Mouse (Mus musculus) CH12.LX (cell line): ENCODE data around the gene Tubb1. TPM values are rescaled to one million over a fixed set of nuclear protein-coding genes. Genes with fewer than 3 reads are reported as not detected.

Source experiments
- DNase-seq: peaks from one replicate; pipeline ENCODE4 v3.0.0-alpha.2; 2013; ENCODE audit errors: extremely low read depth
- H3K27ac ChIP-seq: 2 replicates; pipeline ENCODE4 v1.5.1; 2012; ENCODE audit warnings: low read depth, mild to moderate bottlenecking, control low read depth, moderate library complexity; ENCODE audit not compliant: insufficient read depth
- H3K27me3 ChIP-seq: replicated peaks from 2 replicates; pipeline ENCODE3; 2012; ENCODE audit warnings: inconsistent platforms
- H3K36me3 ChIP-seq, 2 experiments: replicated peaks in 1 of 2; 2 replicates each; pipeline versions ENCODE3 to v1.6.1; 2012; ENCODE audit warnings: inconsistent platforms in 1 of 2, low read length in 1 of 2, mild to moderate bottlenecking in 1 of 2, mixed read lengths in 1 of 2, moderate library complexity in 1 of 2; ENCODE audit not compliant: control insufficient read depth in 1 of 2, insufficient read depth in 1 of 2
- H3K4me1 ChIP-seq, 2 experiments: 2 replicates each; pipeline ENCODE4 v1.6.1; 2012; ENCODE audit warnings: inconsistent platforms in 1 of 2, moderate library complexity in 1 of 2; ENCODE audit not compliant: insufficient read depth in 2 of 2, control insufficient read depth in 1 of 2
- H3K4me2 ChIP-seq: 2 replicates; pipeline ENCODE4 v1.6.1; 2012; ENCODE audit warnings: low read depth, mild to moderate bottlenecking, control low read depth; ENCODE audit not compliant: poor library complexity, insufficient read depth, severe bottlenecking
- H3K4me3 ChIP-seq, 3 experiments: fragments of 150-350 bp in 1 of 3; sonication (generic) in 1 of 3; replicated peaks in 1 of 3; 2 replicates each; pipeline versions ENCODE3 to v1.5.1; 2011 to 2012; ENCODE audit warnings: low read depth in 2 of 3, low read length in 2 of 3, mild to moderate bottlenecking in 2 of 3, moderate library complexity in 2 of 3, control low read depth in 1 of 3, improper control_type of control experiment in 1 of 3, inconsistent platforms in 1 of 3, mixed read lengths in 1 of 3; ENCODE audit not compliant: poor library complexity in 1 of 3
- H3K79me2 ChIP-seq: replicated peaks from 2 replicates; pipeline ENCODE4 v1.6.1; 2012; ENCODE audit warnings: mild to moderate bottlenecking, moderate library complexity; ENCODE audit not compliant: control insufficient read depth, poor library complexity, insufficient read depth, severe bottlenecking; ENCODE audit errors: extremely low read depth
- H3K9ac ChIP-seq: 2 replicates; pipeline ENCODE4 v1.6.1; 2012; ENCODE audit warnings: low read depth, mild to moderate bottlenecking, control low read depth, moderate library complexity; ENCODE audit not compliant: insufficient read depth
- H3K9me3 ChIP-seq: replicated peaks from 2 replicates; pipeline ENCODE3; 2012; ENCODE audit warnings: low read length, inconsistent platforms, mixed read lengths
- CHD1 ChIP-seq: IDR thresholded peaks from 2 replicates; pipeline ENCODE4 v1.6.1; 2012; ENCODE audit warnings: low read depth, low read length, improper control_type of control experiment, inconsistent platforms
- CHD2 ChIP-seq: IDR thresholded peaks from 2 replicates; pipeline ENCODE4 v1.6.1; 2011; ENCODE audit warnings: low read length, improper control_type of control experiment
- CTCF ChIP-seq, 2 experiments: IDR thresholded peaks in 1 of 2; conservative IDR thresholded peaks in 1 of 2; 2 replicates each; pipeline ENCODE4 v1.5.1; 2011 to 2012; ENCODE audit warnings: low read depth in 2 of 2, low read length in 2 of 2, improper control_type of control experiment in 1 of 2, inconsistent platforms in 1 of 2, mild to moderate bottlenecking in 1 of 2, moderate library complexity in 1 of 2
- EP300 ChIP-seq: IDR thresholded peaks from 2 replicates; pipeline ENCODE4 v1.6.1; 2011; ENCODE audit warnings: low read length, improper control_type of control experiment
- GABPA ChIP-seq: IDR thresholded peaks from 2 replicates; pipeline ENCODE4 v1.6.1; 2012; ENCODE audit warnings: low read depth, low read length, improper control_type of control experiment, inconsistent platforms; ENCODE audit not compliant: insufficient replicate concordance
- HCFC1 ChIP-seq: IDR thresholded peaks from 2 replicates; pipeline ENCODE4 v1.6.1; 2012; ENCODE audit warnings: low read depth, mild to moderate bottlenecking, inconsistent platforms, low read length, improper control_type of control experiment
- IRF4 ChIP-seq: IDR thresholded peaks from 2 replicates; pipeline ENCODE4 v1.6.1; 2014; ENCODE audit warnings: low read depth, mild to moderate bottlenecking, inconsistent platforms, low read length, improper control_type of control experiment
- MAZ ChIP-seq: IDR thresholded peaks from 2 replicates; pipeline ENCODE4 v1.6.1; 2012; ENCODE audit warnings: low read depth, mild to moderate bottlenecking, inconsistent platforms, low read length, improper control_type of control experiment, moderate library complexity
- MEF2A ChIP-seq: IDR thresholded peaks from 2 replicates; pipeline ENCODE4 v1.6.1; 2014; ENCODE audit warnings: low read depth, mild to moderate bottlenecking, inconsistent platforms, low read length, improper control_type of control experiment, borderline replicate concordance
- MXI1 ChIP-seq: IDR thresholded peaks from 2 replicates; pipeline ENCODE4 v1.6.1; 2011; ENCODE audit warnings: mild to moderate bottlenecking, low read depth, low read length, improper control_type of control experiment
- MYC ChIP-seq: IDR thresholded peaks from 2 replicates; pipeline ENCODE4 v1.6.1; 2011; ENCODE audit warnings: low read depth, mild to moderate bottlenecking, improper control_type of control experiment, low read length
- NELFE ChIP-seq: IDR thresholded peaks from 2 replicates; pipeline ENCODE4 v1.6.1; 2011; ENCODE audit warnings: low read depth, low read length, improper control_type of control experiment
- NRF1 ChIP-seq: IDR thresholded peaks from 2 replicates; pipeline ENCODE4 v1.6.1; 2014; ENCODE audit warnings: low read depth, mild to moderate bottlenecking, inconsistent platforms, low read length, improper control_type of control experiment, moderate library complexity
- PAX5 ChIP-seq: IDR thresholded peaks from 2 replicates; pipeline ENCODE4 v1.6.1; 2012; ENCODE audit warnings: low read length, inconsistent platforms, mixed read lengths
- POLR2A ChIP-seq: IDR thresholded peaks from 2 replicates; pipeline ENCODE4 v1.6.1; 2011; ENCODE audit warnings: low read depth, mild to moderate bottlenecking, improper control_type of control experiment, low read length
- RAD21 ChIP-seq: IDR thresholded peaks from 2 replicates; pipeline ENCODE4 v1.6.1; 2011; ENCODE audit warnings: low read depth, mild to moderate bottlenecking, low read length, improper control_type of control experiment, moderate library complexity
- SIN3A ChIP-seq: IDR thresholded peaks from 2 replicates; pipeline ENCODE4 v1.6.1; 2012; ENCODE audit warnings: low read length, improper control_type of control experiment, inconsistent platforms
- TBP ChIP-seq: conservative IDR thresholded peaks from 2 replicates; pipeline ENCODE4 v1.6.1; 2011; ENCODE audit warnings: low read depth, low read length, improper control_type of control experiment
- TCF12 ChIP-seq: IDR thresholded peaks from 2 replicates; pipeline ENCODE4 v1.6.1; 2014; ENCODE audit warnings: low read depth, mild to moderate bottlenecking, inconsistent platforms, low read length, improper control_type of control experiment
- ZC3H11A ChIP-seq: IDR thresholded peaks from 2 replicates; pipeline ENCODE4 v1.6.1; 2012; ENCODE audit warnings: low read depth, mild to moderate bottlenecking, inconsistent platforms, low read length, improper control_type of control experiment
- ZMIZ1 ChIP-seq: IDR thresholded peaks from 2 replicates; pipeline ENCODE4 v1.6.1; 2012; ENCODE audit warnings: low read depth, mild to moderate bottlenecking, inconsistent platforms, low read length, improper control_type of control experiment
- ZNF384 ChIP-seq: IDR thresholded peaks from 2 replicates; pipeline ENCODE4 v1.6.1; 2012; ENCODE audit warnings: low read depth, low read length, improper control_type of control experiment, inconsistent platforms
- dilution Hi-C: fragments of 300-500 bp; cut with MboI; formaldehyde crosslinking; loops from 2 replicates; pipeline ENCODE4 v1.14.3; 2020; ENCODE audit warnings: low sequenced_read_pairs; ENCODE audit not compliant: extremely low pct_unique_long_range_greater_than_20kb, extremely low pct_ligation_motif_present
- in situ Hi-C: fragments of 300-500 bp; cut with MboI; formaldehyde crosslinking; loops from 3 replicates; pipeline ENCODE4 v1.14.3; 2019; ENCODE audit warnings: low sequenced_read_pairs, low pct_ligation_motif_present, low pct_unique_long_range_greater_than_20kb, mixed read lengths
- polyA plus RNA-seq: library from polyadenylated mRNA; unstranded; fragments of >175 nt; gene quantifications from 2 replicates; pipeline ENCODE4 v1.2.1, GENCODE M21; 2012; ENCODE audit warnings: low read depth; ENCODE audit not compliant: insufficient read length
- total RNA-seq, 2 experiments: library from RNA; depleted of rRNA; stranded (reverse); fragments of 300-350 nt in 1 of 2; fragments of >200 nt in 1 of 2; gene quantifications; 2 replicates each; pipeline ENCODE4 v1.2.3; 2012 to 2014

Tubb1 gene
- total and polyA plus RNA-seq, 3 experiments: not detected

- Histone ChIP-seq H3K27me3 (no peaks in the 10 kb centered on the region), H3K4me1 (peaks cover 7 to 25% of the 10 kb centered on the region in 2 experiments; a peak in 3 of 4 replicates), H3K9me3 (no peaks in the 10 kb centered on the region), H3K4me3 (peak overlapping the region in 1 of 3 experiments; percentile 86), H3K4me2 (no peak overlapping the region), H3K36me3 (peaks cover 7 to 28% of the 10 kb centered on the region in 2 experiments), H3K9ac (no peak overlapping the region), H3K79me2 (peaks cover 8% of the 10 kb centered on the region; the same call in 1 of the 2 replicates), H3K27ac (no peak overlapping the region)
- DNase-seq: no peak
- TF ChIP-seq MEF2A (no peak), MAZ (no peak), CHD1 (no peak), POLR2A (no peak), CTCF (conservative IDR thresholded peaks at IDR 0.05 in 1 of 2, IDR thresholded peaks at IDR 0.05 in 1 of 2; ENCODE audit: low read depth in 2 of 2, low read length in 2 of 2) (no peak), GABPA (no peak), MYC (no peak), ZC3H11A (no peak), PAX5 (no peak), TBP (peak; percentile 65), ZNF384 (peak; percentile 79), EP300 (no peak), CHD2 (no peak), SIN3A (no peak), RAD21 (no peak)
- in situ Hi-C loops: no loop called here
- dilution Hi-C loops: no loop called here
Observed at GRCm38 (mm10) chr2:174415001-174415730, 35.3 kb upstream of the Tubb1 start.

GRCm38 (mm10) chr2:174415731-174416310 is 34.7 kb upstream of the Tubb1 start, which contains the start of gene Nelfcd:
Nelfcd (plus strand) TSS chr2:174415804.
- H3K79me2 ChIP-seq: peaks cover 8% of the 10 kb centered on the region; the same call in 1 of the 2 replicates
- in situ Hi-C loops (no loop called here), dilution Hi-C loops (no loop called here)

More at GRCm38 (mm10) chr2:174415731-174416310, 34.7 kb upstream of the Tubb1 start, which contains the start of gene Nelfcd:
- Histone ChIP-seq H3K9me3 (no peaks in the 10 kb centered on the region), H3K4me2 (peak within 1 kb of the TSS; percentile 91), H3K36me3 (peaks cover 14 to 34% of the 10 kb centered on the region in 2 experiments), H3K27me3 (no peaks in the 10 kb centered on the region), H3K27ac (no peak within 1 kb of the TSS), H3K9ac (peak within 1 kb of the TSS; percentile 70), H3K4me3 (peak within 1 kb of the TSS; percentile 86 to 95 (median 90)), H3K4me1 (peaks cover 7 to 25% of the 10 kb centered on the region in 2 experiments; a peak in 3 of 4 replicates)
- TF ChIP-seq SIN3A: peak; percentile 65; the same call in 1 of the 2 replicates
- peak; percentile 81 for TF ChIP-seq POLR2A
- TF ChIP-seq IRF4: no peak
- TF ChIP-seq NRF1: peak; percentile 100
- TF ChIP-seq NELFE: peak; percentile 83
- TF ChIP-seq ZMIZ1: no peak
- no peak for TF ChIP-seq GABPA
- peak; percentile 44; the same call in 1 of the 2 replicates for TF ChIP-seq MXI1
- TF ChIP-seq TCF12: peak; percentile 60
- TF ChIP-seq TBP: no peak
- peak; percentile 73; the same call in 1 of the 2 replicates for TF ChIP-seq CHD2
- TF ChIP-seq HCFC1: peak; percentile 58; the same call in 1 of the 2 replicates
- 0 out of 2 replicates have a peak, but pooled peaks have one; percentile 11 for TF ChIP-seq MEF2A
- peak; percentile 98 for DNase-seq
